Mouse (Mus musculus) liver, embryonic 13.5 days (tissue): ENCODE results near the gene Odf4. TPM values are rescaled to one million over a fixed set of nuclear protein-coding genes. Genes with fewer than 3 reads are reported as not detected.
"Not testable (repeated sequence)": the region's sequence is repeated elsewhere in the genome, so short reads cannot be mapped to it uniquely, and the experiment has no call there.

Source experiments
- ATAC-seq: fragments of 200-750 bp; cut with Nextera tagmentation; 2 replicates; pipeline ENCODE4 v1.8.0; 2017; ENCODE audit warnings: low read depth, mild to moderate bottlenecking, moderate number of reproducible peaks, moderate library complexity
- DNase-seq: peaks from one replicate; pipeline ENCODE4 v3.0.0; 2022
- H3K27ac ChIP-seq: fragments of 300-500 bp; sonication (generic); 2 replicates; pipeline ENCODE4 v1.5.1; 2015; ENCODE audit warnings: moderate library complexity, mild to moderate bottlenecking, inconsistent platforms
- H3K27me3 ChIP-seq: fragments of 300-500 bp; sonication (generic); 2 replicates; pipeline ENCODE4 v1.6.1; 2015; ENCODE audit warnings: mild to moderate bottlenecking, inconsistent platforms
- H3K36me3 ChIP-seq: fragments of 300-500 bp; sonication (generic); 2 replicates; pipeline ENCODE4 v1.6.1; 2015; ENCODE audit warnings: mild to moderate bottlenecking, inconsistent platforms
- H3K4me1 ChIP-seq: fragments of 300-500 bp; sonication (generic); replicated peaks from 2 replicates; pipeline ENCODE4 v1.6.1; 2015; ENCODE audit warnings: inconsistent platforms
- H3K4me2 ChIP-seq: fragments of 300-500 bp; sonication (generic); 2 replicates; pipeline ENCODE4 v1.6.1; 2015; ENCODE audit warnings: inconsistent platforms, mild to moderate bottlenecking, moderate library complexity
- H3K4me3 ChIP-seq: fragments of 300-500 bp; sonication (generic); replicated peaks from 2 replicates; pipeline ENCODE4 v1.5.1; 2015; ENCODE audit warnings: mild to moderate bottlenecking, inconsistent platforms
- H3K9ac ChIP-seq: fragments of 300-500 bp; sonication (generic); 2 replicates; pipeline ENCODE4 v1.6.1; 2015; ENCODE audit warnings: mild to moderate bottlenecking, inconsistent platforms
- H3K9me3 ChIP-seq: fragments of 300-500 bp; sonication (generic); replicated peaks from 2 replicates; pipeline ENCODE4 v1.6.1; 2016; ENCODE audit warnings: inconsistent platforms
- WGBS: fragments of 180-500 bp; shearing (Covaris S2); methylation state at CpG from one replicate; pipeline ENCODE4 v1.1.7; 2015; ENCODE audit not compliant: insufficient replicate concordance; 5-methylcytosine and 5-hydroxymethylcytosine counted together
- polyA plus RNA-seq: library from polyadenylated mRNA; unstranded; fragments of >200 nt; fragmentation: Nextera tagmentation; extraction: Ambion mirVana; gene quantifications from 2 replicates; pipeline ENCODE4 v1.2.1, GENCODE M21; 2015

Gene Odf4
- polyA plus RNA-seq, 1 experiment from 2014 or later = not detected

DNA sequence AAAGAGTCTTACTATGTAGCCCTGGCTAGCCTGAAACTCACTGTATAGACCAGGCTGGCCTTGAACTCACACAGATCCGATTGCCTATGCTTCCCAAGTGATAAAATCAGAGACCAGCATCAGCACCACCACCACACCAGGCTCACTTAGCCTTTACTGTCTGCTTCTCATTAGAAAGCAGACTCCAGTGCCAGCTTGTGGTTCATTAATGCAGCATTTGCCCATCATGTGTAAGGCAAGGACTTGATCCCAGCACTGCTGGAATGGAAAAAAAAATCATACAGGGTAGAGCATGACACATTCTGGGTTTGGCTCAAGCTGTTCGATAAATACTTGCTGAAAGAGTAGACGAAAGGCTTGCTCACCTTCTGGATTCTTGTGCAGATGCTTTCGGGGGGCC, 19.1 kb upstream of the Odf4 start:
- ATAC-seq = no peak
- no peaks in the 10 kb centered on the region for H3K4me1 ChIP-seq
- WGBS = 72% methylated on average over 4 of the region's 4 CpGs

DNA sequence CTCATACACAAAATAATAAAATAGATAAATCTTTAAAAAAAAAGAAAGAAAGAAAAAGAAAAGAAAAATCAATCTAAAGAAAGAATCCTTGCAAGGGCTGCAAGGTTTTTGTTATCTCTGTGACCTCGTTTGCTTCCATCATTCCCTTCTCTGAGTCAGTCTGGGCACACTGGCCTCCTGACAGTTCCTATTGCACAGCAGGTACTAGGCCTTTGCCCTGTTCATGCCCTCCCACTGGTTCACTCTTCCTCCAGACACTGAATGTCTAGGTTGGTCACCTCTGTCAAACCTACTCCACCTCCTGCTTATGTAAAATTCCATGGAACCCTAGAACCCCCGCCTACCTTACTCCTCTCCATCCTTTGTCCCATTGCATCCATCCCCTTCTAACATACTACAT, 18.4 kb upstream of the Odf4 start:
- H3K9ac ChIP-seq = no peak overlapping the region
- DNase-seq (no peak), ATAC-seq (no peak)
- H3K27me3 ChIP-seq = peaks cover 11% of the 10 kb centered on the region; the same call in 1 of the 2 replicates
- H3K36me3 ChIP-seq = no peaks in the 10 kb centered on the region
- H3K4me2 ChIP-seq = no peak overlapping the region
- H3K27ac ChIP-seq = no peak overlapping the region
- peaks cover 4% of the 10 kb centered on the region; the same call in 1 of the 2 replicates for H3K4me1 ChIP-seq
- 53% methylated on average over 2 of the region's 2 CpGs for WGBS
- no peak overlapping the region for H3K4me3 ChIP-seq
- H3K9me3 ChIP-seq = no peaks in the 10 kb centered on the region

More for the DNA sequence above, 19.1 kb upstream of the Odf4 start:
- H3K9ac ChIP-seq = no peak overlapping the region
- H3K36me3 ChIP-seq = no peaks in the 10 kb centered on the region
- peaks cover 13% of the 10 kb centered on the region; the same call in 1 of the 2 replicates for H3K27me3 ChIP-seq
- no peak overlapping the region for H3K27ac ChIP-seq
- H3K4me3 ChIP-seq = no peak overlapping the region
- no peak overlapping the region for H3K4me2 ChIP-seq
- DNase-seq = no peak
- H3K9me3 ChIP-seq = no peaks in the 10 kb centered on the region

DNA sequence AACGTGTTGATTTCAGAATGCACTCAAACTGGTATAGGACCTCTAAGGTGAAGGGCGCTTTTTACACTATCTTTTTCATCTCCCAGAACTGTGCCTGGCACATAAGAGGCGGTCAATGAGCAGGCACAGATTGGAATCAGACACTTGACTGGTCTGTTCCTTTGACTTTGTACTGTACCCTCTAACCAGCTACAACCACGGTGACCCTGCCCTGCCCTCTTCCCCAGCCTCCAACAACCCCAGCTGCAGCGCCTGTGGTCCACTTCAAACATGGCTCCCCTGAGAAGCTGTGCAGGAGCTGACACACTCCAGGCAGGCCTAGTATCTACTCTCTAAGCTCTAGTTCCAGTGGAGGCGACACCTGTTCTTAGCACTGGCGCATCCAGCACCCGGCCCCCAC, 15.8 kb upstream of the Odf4 start:
- 69% methylated on average over 8 of the region's 8 CpGs for WGBS
- H3K4me2 ChIP-seq = no peak overlapping the region
- ATAC-seq (no peak), DNase-seq (no peak)
- peaks cover 12% of the 10 kb centered on the region; the same call in 1 of the 2 replicates for H3K4me1 ChIP-seq
- no peak overlapping the region for H3K4me3 ChIP-seq
- H3K27me3 ChIP-seq = peaks cover 11% of the 10 kb centered on the region; the same call in 1 of the 2 replicates
- no peak overlapping the region for H3K9ac ChIP-seq
- H3K9me3 ChIP-seq = no peaks in the 10 kb centered on the region
- no peak overlapping the region for H3K27ac ChIP-seq
- no peaks in the 10 kb centered on the region for H3K36me3 ChIP-seq

DNA sequence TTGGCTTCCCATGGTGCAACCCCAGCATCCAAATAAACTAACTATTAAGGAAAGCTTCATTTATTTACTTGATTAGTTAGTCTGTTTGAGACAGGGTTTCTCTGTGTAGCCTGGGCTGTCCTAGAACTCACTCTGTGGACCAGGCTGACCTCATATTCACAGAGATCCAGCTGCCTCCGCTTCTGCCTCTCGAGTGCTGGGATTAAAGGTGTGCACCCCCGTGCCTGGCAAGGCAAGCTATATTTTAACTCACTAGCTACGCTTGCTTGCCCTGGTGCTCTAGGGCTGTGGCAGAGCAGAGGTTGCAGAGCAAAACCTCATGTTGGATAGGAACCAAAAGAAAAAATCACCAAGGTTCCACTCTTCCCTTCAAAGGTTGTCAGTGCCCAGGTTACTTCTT, 13.6 kb upstream of the Odf4 start:
- no peak for ATAC-seq
- Histone ChIP-seq H3K4me2 (peak overlapping the region; percentile 63), H3K4me1 (peaks cover 12% of the 10 kb centered on the region; the same call in 1 of the 2 replicates), H3K27ac (no peak overlapping the region), H3K9me3 (no peaks in the 10 kb centered on the region), H3K4me3 (peak overlapping the region; percentile 50), H3K27me3 (no peaks in the 10 kb centered on the region), H3K36me3 (no peaks in the 10 kb centered on the region), H3K9ac (peak overlapping the region; percentile 60; the same call in 1 of the 2 replicates)
- WGBS = 58% methylated on average over 4 of the region's 4 CpGs
- no peak for DNase-seq

DNA sequence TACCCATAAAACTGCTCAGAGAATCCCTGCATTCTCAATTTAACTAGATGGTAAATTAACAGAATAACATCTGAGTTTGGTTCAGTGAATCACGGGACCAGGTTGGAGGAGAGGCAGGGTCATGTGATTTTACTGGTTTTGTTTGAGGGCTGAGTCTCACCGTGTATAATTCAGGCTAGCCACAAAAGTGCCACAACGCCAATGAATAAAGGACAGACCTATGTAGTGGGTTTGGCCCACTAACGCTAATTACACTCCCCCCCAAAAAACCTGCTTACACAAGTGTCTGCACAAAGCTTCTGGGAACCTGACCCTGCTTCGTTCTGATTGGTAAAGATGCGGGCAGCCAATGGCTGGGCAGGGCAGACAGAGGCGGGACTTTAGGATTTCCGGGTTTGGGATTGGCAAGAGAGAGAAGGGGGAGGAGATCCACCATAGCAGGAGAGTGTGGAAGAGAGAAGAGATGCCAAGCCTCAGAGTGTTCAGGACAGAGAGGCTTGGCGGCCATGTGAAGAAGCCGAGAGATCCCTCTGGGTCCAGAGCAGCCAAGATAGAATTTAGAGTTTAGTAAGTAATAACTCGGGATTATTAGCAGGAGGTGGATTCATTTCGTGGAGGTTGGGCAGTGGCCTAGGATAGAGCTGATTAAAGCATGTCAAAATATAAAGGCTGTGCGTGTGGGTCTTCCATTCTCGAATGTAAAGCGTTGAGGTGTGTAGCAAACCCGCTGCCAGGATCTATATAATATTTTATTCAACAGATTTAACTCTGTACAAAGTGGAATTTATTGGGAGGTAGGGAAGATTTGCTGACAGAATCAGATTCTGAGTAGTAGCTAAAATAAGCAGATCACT, 12.8 kb upstream of the Odf4 start:
- no peak overlapping the region for H3K27ac ChIP-seq
- H3K36me3 ChIP-seq = no peaks in the 10 kb centered on the region
- ATAC-seq (peak; percentile 98), DNase-seq (peak; percentile 81)
- no peaks in the 10 kb centered on the region for H3K9me3 ChIP-seq
- H3K9ac ChIP-seq = peak overlapping the region; percentile 60
- H3K27me3 ChIP-seq = no peaks in the 10 kb centered on the region
- peaks cover 12% of the 10 kb centered on the region; the same call in 1 of the 2 replicates for H3K4me1 ChIP-seq
- 4% methylated on average over 16 of the region's 16 CpGs for WGBS
- peak overlapping the region; percentile 50 for H3K4me3 ChIP-seq
- peak overlapping the region; percentile 63 for H3K4me2 ChIP-seq

DNA sequence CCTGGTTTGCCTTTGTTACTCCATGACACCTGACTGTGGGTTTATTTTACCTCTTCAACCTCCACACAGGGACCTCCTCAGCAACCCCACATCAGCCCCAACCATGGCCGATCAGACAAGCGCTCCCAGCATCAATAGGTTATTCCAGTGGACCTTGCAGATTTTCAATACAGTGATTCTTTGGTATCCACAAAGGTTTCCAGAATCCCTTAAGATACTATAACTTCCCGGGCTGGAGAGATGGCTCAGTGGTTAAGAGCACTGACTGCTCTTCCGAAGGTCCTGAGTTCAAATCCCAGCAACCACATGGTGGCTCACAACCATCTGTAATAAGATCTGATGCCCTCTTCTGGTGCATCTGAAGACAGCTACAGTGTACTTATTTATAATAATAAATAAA, 10.1 kb upstream of the Odf4 start:
- H3K36me3 ChIP-seq, H3K27me3 ChIP-seq, H3K27ac ChIP-seq, H3K4me2 ChIP-seq, DNase-seq, H3K9me3 ChIP-seq, H3K4me3 ChIP-seq, H3K9ac ChIP-seq, ATAC-seq: not testable (repeated sequence)
- H3K4me1 ChIP-seq = peaks cover 12% of the 10 kb centered on the region; the same call in 1 of the 2 replicates
- 84% methylated on average over 4 of the region's 4 CpGs for WGBS

DNA sequence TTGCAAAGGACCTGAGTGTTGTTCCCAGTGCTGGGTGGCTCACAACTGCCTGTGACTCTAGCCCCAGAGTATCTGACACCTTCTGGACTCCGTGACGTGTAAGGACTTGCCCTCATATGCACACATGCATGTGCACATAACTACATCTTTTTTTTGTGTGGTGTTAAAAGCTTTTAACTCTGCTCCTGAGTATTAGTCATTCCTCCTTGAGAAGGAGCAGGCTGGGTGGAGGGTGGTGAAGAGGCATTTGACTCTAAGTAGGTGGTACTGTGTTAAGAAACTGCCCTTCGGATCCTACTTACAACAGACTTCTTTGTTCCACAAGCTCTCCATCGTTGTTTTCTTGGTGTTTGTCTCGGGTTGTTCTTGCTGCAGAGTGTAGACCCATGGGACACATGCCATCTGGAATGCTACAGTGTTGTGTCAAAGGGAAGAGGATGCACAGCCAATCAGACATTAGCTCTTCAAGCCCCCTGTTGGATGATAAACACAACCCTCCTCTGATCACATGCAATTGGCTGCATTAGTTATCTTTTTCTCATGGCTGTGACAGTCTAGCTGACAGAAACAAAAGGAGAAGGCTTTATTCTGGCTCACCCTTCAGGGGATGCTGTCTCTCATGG, 7.1 kb upstream of the Odf4 start:
- no peak overlapping the region for H3K4me3 ChIP-seq
- no peak overlapping the region for H3K9ac ChIP-seq
- H3K4me1 ChIP-seq = 0 out of 2 replicates have a peak, but pooled peaks cover under 1% of the 10 kb centered on the region
- no peak overlapping the region for H3K4me2 ChIP-seq
- H3K9me3 ChIP-seq = no peaks in the 10 kb centered on the region
- no peaks in the 10 kb centered on the region for H3K36me3 ChIP-seq
- 71% methylated on average over 5 of the region's 5 CpGs for WGBS
- no peak overlapping the region for H3K27ac ChIP-seq
- no peak for ATAC-seq
- DNase-seq = no peak
- H3K27me3 ChIP-seq = 0 out of 2 replicates have a peak, but pooled peaks cover 3% of the 10 kb centered on the region

DNA sequence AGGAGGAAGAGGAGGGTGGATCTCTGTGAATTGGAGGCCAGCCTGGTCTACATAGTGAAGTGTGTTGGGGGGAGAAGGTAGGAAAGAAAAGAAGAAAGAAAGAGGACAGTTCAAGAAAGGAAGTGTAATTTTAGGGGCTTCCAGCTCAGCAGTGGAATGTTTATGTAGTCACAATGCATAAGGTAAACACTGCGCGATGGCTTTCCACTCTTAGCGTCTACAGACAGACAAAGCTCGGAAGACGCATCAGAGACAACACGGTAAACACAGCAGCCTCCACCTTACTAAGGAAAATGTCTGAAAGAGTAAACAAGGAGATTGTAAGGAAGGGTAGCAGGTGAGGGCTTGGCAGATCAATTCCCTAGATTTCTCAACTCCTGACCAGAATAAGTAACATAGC, 3.1 kb upstream of the Odf4 start:
- no peak overlapping the region for H3K9ac ChIP-seq
- 65% methylated on average over 6 of the region's 6 CpGs for WGBS
- DNase-seq (no peak), ATAC-seq (no peak)
- H3K9me3 ChIP-seq = no peaks in the 10 kb centered on the region
- H3K4me3 ChIP-seq = no peak overlapping the region
- H3K27me3 ChIP-seq = 0 out of 2 replicates have a peak, but pooled peaks cover 3% of the 10 kb centered on the region
- H3K4me1 ChIP-seq = no peaks in the 10 kb centered on the region
- H3K27ac ChIP-seq = no peak overlapping the region
- H3K4me2 ChIP-seq = no peak overlapping the region
- H3K36me3 ChIP-seq = no peaks in the 10 kb centered on the region

DNA sequence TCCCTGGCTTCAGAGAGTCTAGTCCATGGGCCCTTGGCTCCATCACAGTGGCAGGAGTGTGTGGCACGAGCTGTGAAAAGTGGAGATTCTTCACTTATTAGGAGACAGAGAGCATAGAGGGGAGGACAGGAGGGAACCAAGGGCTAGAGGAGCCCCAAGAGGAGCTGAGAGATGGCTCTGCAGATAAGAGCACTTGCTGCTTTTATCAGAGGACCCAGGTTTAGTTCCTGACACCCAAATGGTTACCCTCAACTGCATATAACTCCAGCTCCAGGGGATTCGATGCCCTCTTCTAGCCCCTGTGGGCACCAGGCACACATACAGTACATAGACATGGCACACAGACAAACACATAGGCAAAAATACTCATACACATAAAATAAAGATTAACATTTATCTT, 2.1 kb downstream of the Odf4 start:
- Histone ChIP-seq H3K9ac (no peak overlapping the region), H3K27ac (no peak overlapping the region), H3K4me3 (no peak overlapping the region), H3K27me3 (peaks cover 9% of the 10 kb centered on the region; the same call in 1 of the 2 replicates), H3K9me3 (no peaks in the 10 kb centered on the region), H3K4me1 (peaks cover 4% of the 10 kb centered on the region), H3K36me3 (no peaks in the 10 kb centered on the region), H3K4me2 (no peak overlapping the region)
- ATAC-seq (no peak), DNase-seq (no peak)
- 49% methylated on average over 2 of the region's 2 CpGs for WGBS

DNA sequence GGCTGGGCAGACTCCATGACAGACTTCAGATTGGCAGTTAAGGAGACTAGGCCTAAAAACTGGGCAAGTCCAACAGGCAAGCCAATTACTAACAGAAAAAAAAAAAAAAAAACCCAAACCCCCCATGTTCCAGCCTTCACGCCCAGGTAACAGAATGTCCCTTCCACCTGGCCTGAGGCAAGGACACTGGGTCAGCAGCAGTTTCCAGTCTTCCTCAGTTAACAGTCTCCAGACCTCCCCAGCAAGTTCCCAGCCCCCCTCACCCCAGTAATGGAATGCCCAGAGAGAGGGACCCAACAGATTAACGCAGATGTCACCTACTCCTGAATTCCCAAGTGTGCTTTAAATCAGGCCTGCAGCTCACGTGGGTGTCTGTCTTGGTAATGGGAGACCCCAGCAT, 3.7 kb downstream of the Odf4 start:
- H3K4me2 ChIP-seq = no peak overlapping the region
- H3K4me1 ChIP-seq = peaks cover 4% of the 10 kb centered on the region
- WGBS = 59% methylated on average over 3 of the region's 3 CpGs
- DNase-seq = no peak
- no peak overlapping the region for H3K9ac ChIP-seq
- no peaks in the 10 kb centered on the region for H3K36me3 ChIP-seq
- no peak for ATAC-seq
- no peak overlapping the region for H3K27ac ChIP-seq
- H3K4me3 ChIP-seq = no peak overlapping the region
- no peaks in the 10 kb centered on the region for H3K9me3 ChIP-seq
- peaks cover 9% of the 10 kb centered on the region; the same call in 1 of the 2 replicates for H3K27me3 ChIP-seq

DNA sequence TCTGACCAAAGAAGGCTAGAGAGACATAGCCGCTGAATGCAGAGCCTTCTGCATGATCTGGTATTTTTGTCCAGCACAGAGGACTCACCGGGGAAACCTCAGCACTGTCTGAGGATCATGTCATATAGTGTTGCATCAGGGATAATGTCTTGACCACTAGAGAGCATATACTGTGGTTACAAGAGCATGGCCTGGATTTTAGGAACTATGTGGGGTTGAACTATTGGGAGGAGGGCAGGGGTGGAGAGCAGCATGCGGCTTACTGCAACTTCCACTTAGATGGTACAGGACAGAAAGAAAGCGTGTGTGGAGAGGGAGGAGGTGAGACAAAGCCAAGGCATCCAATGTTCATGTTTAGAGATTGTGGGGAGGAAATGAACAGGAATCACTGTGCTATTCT, 12.3 kb downstream of the Odf4 start:
- Histone ChIP-seq H3K4me3 (no peak overlapping the region), H3K9ac (no peak overlapping the region), H3K4me2 (no peak overlapping the region), H3K27me3 (peaks cover 26% of the 10 kb centered on the region), H3K4me1 (0 out of 2 replicates have a peak, but pooled peaks cover 2% of the 10 kb centered on the region), H3K9me3 (no peaks in the 10 kb centered on the region), H3K27ac (no peak overlapping the region), H3K36me3 (no peaks in the 10 kb centered on the region)
- WGBS = 64% methylated on average over 4 of the region's 4 CpGs
- ATAC-seq (no peak), DNase-seq (no peak)
